Mouse (Mus musculus) CH12F3 (cell line): ENCODE results near the gene Psg28.
"Not testable (repeated sequence)": the region's sequence is repeated elsewhere in the genome, so short reads cannot be mapped to it uniquely, and the experiment has no call there.

Experiments used
- in situ Hi-C: fragments of 300-500 bp; cut with MboI; formaldehyde crosslinking; loops from 2 replicates; pipeline ENCODE4 v1.14.3; 2020; ENCODE audit warnings: low sequenced_read_pairs

The Psg28 gene

GRCm38 (mm10) chr7:18431941-18432340 is at the start of gene Psg28:
Psg28 (minus strand) TSS chr7:18432041.
- in situ Hi-C loops = not testable (repeated sequence)

GRCm38 (mm10) chr7:18403407-18403806 is 28.4 kb downstream of the Psg28 start:
- in situ Hi-C loops = no loop called here

- in situ Hi-C loops = no loop called here
Observed at GRCm38 (mm10) chr7:18402527-18403237, 29.2 kb downstream of the Psg28 start.

GRCm38 (mm10) chr7:18391483-18391882 is 40.4 kb downstream of the Psg28 start:
- in situ Hi-C loops = not testable (repeated sequence)

- in situ Hi-C loops = no loop called here
Observed at GRCm38 (mm10) chr7:18378295-18378694, 53.5 kb downstream of the Psg28 start.
